Mouse (Mus musculus): Measurements from ENCODE around the gene Kank4. TPM values are rescaled to one million over a fixed set of nuclear protein-coding genes. Genes with fewer than 3 reads are reported as not detected.
"Not testable (repeated sequence)": the region's sequence is repeated elsewhere in the genome, so short reads cannot be mapped to it uniquely, and the experiment has no call there.

The Kank4 gene
- total RNA-seq, 2 experiments from 2014 or later = 2.4 to 2.5 TPM

DNA sequence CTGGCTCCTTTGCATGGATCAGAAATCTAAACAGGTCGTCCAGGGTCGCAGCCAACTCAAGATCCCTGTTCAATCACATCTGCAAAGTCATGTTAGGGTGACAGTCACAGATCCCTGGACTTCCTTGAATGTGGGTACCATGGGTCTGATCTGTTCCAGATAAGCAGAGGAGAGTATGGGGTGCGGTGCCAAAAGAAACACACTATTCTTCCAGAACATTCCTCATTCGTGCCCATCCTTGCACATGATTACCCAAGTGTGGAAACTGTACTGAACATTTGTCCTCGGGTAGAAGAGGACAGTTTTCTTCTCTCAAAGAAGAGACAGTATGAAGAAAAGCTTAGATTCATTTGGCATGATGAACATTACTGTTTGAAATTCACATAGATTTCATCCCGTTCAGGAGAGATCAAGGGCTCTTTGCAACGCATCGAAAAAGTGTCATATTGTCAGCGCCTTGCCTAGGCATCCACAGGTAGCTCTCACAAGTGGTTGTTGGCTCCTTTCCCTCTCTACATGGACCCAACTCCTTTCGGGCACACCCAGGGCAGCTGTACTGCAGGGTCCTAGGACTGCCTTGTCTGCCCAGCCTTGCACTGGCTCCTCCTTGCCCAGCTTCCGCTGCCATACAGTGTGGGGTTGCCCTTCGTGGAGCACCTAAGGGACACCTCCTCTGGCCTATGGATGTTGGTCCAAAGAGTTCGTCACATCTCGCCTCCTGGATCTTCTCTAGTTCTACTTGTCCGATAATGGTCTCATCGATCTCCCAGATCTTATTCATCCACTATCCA is 20.6 kb upstream of the Kank4 start:
- no peak for DNase-seq (ENCODE audit: extremely low spot score in 1 of 2, low spot score in 2 of 2)
- intact Hi-C loops (cut with DNase I) = no loop called here

DNA sequence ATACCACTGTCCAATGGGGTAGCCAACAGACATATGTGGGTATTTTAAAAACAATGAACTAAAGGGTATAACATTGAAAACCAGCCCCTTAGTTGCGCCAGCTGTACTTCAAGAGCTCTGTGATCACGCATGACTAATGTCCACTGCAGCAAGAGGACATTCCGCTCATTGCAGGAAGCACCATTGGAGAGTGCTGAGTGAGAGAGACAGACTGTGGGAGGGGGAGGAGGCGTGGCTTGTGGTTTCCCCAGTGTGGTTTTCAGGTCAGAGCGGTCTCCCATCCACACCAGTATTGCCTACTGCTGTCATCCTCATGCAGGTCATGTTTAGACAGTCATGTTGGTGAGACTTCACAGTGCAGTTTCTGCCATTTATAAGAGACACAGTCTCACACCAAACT is 19.2 kb upstream of the Kank4 start:
- intact Hi-C loops (cut with DNase I) = no loop called here
- DNase-seq (ENCODE audit: extremely low spot score in 1 of 2, low spot score in 2 of 2) = no peak

DNA sequence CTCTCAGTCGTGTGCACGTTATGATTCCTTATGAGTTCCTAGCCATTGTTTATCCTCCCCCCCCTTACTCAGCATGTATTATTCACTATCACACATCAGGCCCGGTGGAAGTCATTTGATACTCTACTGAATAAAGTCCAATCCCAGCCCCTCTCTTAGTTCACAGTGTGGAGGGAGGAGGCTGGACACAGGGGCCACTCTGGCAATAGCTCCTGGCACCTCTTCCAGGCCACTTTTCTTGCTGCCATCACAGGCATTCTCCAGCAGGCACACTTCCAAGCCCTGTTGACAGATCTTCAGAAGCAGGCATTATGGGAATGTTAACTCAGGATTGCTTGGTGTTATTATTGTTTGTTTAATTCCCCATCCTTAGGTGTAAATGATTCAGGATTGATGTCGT is 17.4 kb upstream of the Kank4 start:
- intact Hi-C loops (cut with DNase I) = no loop called here
- no peak for DNase-seq (ENCODE audit: extremely low spot score in 1 of 2, low spot score in 2 of 2)

DNA sequence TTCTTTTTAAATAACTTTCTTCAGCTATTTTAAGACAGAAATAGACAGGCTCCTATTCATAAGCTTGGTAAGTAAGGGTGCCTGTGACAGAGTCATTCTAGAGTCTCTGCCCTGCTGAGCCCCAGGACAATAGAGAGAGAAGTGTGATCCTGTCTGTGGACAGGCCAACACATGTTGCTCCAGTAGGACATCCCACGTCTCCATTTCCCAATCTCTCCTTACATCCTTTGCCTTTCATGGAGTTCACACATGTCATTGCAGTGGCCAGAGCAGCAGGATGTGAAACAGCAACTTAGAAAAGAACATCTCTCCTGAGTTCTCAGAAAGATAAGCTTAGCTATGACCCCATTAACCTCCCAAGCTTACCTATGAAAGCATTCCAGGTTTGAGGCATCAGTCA is 14.4 kb upstream of the Kank4 start:
- intact Hi-C loops (cut with DNase I) = no loop called here

DNA sequence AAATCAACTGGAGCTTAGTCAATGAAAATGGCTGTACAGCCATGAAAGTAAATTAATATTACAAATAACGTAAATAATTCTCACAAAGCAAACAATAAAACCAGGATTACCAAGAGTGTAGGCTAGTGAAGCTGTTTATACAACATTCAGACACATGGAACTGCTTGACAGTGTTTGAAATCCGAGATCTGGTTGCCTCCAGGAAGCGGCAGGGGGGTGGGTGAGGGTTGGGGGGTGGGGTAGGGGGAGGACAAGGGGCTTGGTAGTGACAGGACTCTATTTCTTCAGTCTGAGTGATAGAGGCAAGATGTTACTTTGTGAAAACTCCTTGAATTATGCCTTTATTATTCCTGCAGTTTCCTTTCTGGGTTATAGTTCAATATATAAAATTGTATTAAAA is 9.4 kb upstream of the Kank4 start:
- no peak for DNase-seq (ENCODE audit: extremely low spot score in 1 of 2, low spot score in 2 of 2)
- intact Hi-C loops (cut with DNase I) = no loop called here

More for the DNA sequence above, 14.4 kb upstream of the Kank4 start:
- DNase-seq (ENCODE audit: extremely low spot score in 1 of 2, low spot score in 2 of 2) = no peak

DNA sequence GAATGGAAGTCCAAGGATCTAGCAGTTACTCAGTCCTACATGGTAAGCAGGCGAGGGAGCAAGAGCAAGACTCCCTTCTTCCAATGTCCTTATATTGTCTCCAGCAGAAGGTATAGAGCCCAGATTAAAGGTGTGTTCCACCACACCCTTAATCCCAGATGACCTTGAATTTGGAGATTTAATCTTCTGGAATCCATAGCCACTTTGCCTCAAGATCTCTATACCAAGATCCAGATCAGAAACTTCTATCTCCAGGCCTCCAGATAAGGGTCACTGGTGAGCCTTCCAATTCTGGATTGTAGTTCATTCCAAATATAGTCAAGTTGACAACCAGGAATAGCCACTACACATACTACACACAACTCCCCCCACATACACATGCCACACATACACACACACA is 6.4 kb upstream of the Kank4 start, which contains the start of gene I0C0044D17Rik:
Gene I0C0044D17Rik (minus strand): TSS at position 101 of the 400 bp plus-strand sequence.
- DNase-seq (ENCODE audit: extremely low spot score in 1 of 2, low spot score in 2 of 2); intact Hi-C loops (cut with DNase I): not testable (repeated sequence)

DNA sequence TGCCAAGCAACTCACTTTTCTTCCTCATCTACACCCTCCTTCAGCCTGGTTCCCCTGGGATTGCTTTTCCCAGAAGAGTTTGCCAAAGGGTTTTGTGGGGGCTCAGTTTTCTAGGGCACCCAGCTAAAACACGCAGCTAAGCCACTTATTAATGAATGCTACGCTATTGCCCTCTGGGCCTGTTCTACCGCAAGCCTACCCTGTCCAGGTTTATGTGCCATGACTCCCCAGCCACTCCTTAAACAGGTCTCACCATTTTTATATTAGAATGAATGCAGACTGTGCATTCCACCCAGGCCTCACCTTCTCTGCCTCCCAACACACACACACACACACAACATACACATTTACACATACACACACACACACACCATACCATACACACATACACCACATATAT is 5.7 kb upstream of the Kank4 start:
- no peak for DNase-seq (ENCODE audit: extremely low spot score in 1 of 2, low spot score in 2 of 2)
- intact Hi-C loops (cut with DNase I) = no loop called here

DNA sequence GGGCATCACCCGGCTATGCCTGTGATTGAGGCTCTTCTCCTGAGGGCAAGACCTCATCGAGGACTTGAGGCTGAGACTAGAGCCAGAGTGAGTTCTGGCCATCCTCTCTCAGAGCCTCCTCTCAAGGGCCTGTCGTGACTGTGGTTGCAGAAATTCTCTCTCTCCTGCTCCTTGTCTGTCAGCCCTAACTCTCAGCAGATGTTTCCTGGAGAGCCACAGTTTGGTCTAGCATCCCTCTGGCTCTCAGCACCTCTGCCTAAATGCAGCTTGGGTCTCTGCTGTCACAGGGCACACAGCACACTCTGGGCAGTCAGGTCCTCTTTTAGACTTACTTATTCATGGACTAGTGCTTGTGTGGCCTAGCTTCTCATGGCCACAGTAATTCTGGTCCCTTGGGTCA is 5.1 kb upstream of the Kank4 start:
- intact Hi-C loops (cut with DNase I) = no loop called here
- no peak for DNase-seq (ENCODE audit: extremely low spot score in 1 of 2, low spot score in 2 of 2)

DNA sequence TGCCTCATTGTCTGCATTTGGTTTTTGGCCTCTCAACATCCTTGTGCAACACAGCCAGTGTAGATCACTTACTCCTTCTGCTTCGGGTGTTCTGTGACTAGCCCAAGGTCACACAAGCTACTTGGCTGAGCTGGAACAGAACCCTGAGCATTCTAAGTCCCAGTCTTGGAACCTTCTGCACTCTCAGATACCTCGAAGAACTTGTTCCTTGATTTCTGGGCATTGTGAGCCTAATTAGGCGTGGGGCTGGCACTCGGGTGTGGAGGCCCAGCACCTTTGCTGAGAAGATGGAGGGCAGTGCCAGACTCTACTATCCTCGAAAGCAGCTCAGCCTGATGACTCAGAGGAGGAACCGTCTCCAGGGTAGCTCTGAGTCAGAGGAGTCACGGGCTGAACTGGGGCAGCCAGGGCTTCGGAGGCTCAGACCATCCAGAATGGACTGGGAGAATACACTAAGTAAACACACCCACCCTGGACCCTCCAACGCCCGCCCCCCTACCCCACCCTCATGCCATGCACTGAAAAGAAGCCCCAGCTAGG is 1.9 kb upstream of the Kank4 start:
- intact Hi-C loops (cut with DNase I) = no loop called here

DNA sequence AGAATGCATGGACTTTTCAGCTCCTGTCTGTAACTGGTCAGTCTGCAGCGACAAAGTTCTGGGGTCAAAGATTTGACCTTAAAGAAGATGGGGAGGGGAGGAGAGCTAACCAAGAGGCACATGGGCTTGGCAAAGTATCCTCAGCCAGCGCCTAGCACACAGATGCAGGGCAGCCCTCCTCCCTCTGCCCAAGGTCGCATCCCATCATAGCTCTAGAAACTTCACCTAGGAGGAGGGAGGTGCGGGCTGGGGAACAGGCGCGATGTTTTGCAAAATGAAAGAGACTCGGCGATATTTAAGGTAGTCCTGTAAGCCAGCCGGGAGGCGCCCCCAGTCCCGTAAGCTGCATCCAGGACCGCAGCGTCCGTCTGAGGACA is 542 bp downstream of the Kank4 start:
- intact Hi-C loops (cut with DNase I) = no loop called here
- DNase-seq (ENCODE audit: extremely low spot score in 1 of 2, low spot score in 2 of 2) = no peak

More for the DNA sequence above, 1.9 kb upstream of the Kank4 start:
- no peak for DNase-seq (ENCODE audit: extremely low spot score in 1 of 2, low spot score in 2 of 2)

DNA sequence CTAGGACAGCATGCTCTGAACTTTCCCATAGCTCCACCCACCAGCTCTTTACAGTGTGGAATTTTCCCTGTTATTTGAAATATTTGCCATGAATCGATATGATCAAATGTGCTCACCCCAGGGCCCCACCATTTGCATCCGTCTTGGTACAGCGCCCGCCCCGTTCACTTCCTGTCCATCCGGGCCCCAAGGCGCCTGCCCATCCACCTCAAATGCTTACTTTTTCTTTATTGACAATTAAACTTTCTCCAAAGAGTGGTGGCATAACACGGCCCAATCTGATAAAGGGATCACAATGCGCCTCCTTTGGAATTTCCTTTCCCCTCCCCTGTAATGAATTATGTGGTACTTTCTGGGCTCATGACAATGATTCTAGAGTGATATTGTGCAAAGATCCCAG is 11.0 kb downstream of the Kank4 start:
- intact Hi-C loops (cut with DNase I) = no loop called here

DNA sequence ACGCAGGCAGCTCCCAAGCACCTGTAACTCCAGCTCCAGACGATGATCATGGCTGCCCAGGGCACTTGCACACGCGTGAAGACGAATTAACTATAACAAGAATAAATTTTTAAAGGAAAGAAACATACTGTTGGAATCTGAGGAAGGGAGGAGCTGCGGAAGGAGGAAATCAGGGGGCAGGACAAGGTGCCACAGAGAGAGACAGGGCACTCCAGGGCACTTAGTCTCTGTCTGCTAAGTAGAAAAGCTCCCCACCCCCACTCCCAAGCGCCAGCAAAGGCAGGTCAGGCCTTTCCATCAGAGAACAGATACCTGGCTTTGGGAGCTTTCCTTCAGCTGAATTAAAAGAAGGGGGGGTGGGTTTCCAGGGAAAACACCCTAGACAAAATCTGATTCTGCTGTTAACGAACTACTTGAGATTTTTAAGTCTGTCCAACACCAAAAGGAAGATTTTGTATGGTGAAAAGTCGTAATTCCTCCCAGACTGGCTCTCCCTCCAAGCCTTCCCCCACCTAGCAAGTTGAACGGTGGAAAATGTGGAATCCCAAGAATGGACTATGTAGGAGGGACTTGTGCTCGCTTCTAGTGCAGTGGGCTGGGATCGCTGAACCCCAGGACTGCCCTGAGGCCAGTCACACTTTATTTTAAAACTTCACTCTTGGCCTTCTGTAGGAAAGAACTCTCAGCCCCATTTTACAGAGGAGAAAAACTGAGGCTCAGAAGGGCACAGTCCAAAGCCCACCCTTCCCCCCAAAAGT is 11.9 kb downstream of the Kank4 start:
- intact Hi-C loops (cut with DNase I) = no loop called here
- DNase-seq (ENCODE audit: extremely low spot score in 1 of 2, low spot score in 2 of 2) = no peak

More for the DNA sequence above, 11.0 kb downstream of the Kank4 start:
- no peak for DNase-seq (ENCODE audit: extremely low spot score in 1 of 2, low spot score in 2 of 2)

DNA sequence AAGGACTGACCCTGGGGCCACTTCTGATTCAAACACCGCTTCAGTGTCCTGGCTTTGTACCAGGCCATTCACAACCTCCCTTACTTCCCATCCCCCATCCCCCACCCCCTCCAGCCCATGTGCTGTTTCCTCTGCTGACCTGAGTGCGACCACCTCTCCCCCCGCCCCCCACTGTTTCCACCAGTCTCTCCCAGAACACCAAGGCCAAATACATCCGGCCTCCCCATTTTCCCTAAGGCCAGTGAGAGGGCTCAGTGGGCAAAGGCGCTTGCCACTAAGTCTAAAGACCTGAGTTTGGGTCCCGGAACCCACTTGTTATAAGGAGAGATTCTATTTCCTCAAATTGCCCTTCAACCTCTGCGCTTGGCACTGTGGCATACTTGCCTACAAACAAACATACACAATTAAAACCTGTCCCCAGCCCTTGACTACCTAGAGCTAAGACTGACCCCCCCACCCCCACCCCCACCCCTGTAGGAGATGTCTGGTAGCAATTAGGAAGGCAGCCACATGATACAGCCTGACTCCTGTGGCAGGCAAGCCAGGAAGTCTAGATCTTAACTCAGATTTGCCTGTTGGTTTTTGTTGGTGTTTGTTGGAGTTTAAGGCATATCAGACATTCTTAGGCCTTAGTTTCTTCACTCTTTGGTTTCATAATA is 12.7 kb downstream of the Kank4 start:
- no peak for DNase-seq (ENCODE audit: extremely low spot score in 1 of 2, low spot score in 2 of 2)
- intact Hi-C loops (cut with DNase I) = no loop called here

DNA sequence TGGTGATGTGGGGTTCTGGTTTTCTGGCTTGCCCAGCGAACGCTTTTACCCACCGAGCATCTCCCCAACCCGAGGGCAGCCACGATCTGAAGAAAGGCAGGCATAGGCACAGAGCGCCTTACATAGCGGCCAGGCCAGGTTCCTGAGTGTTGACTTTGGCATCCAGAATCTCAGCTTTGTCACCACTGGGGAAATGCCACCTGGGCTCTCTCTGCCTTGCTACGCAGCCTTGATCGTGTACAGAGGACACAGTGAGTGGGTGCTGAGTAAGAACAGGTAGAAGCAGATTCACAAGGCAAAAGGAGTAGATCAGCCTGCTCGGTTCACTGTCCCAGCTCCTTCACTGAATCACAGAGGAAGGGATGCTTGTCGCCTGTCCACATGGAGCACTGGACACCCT is 15.6 kb downstream of the Kank4 start:
- intact Hi-C loops (cut with DNase I) = no loop called here
- DNase-seq (ENCODE audit: extremely low spot score in 1 of 2, low spot score in 2 of 2) = no peak

DNA sequence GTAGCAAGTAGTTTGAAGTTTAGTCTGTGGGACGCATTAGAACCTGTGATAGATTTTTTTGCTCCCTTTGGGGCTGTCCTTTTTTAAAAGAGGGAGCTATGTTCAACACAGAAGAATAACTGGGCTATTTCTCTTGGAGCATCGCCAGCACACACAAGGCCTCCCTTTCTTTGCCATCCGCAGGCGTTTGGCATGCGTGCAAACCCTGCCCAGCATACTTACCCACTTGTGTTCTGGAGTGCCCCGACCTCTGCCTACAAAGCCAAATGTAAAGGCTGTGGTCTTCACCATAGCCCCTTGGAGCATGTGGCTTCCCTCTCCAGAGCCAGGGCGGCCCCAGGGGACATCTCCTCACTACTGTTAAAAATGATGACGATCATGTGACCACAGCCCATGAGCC is 16.5 kb downstream of the Kank4 start:
- DNase-seq (ENCODE audit: extremely low spot score in 1 of 2, low spot score in 2 of 2) = peak in 1 of 2 experiments; percentile 40
- intact Hi-C loops (cut with DNase I) = no loop called here

DNA sequence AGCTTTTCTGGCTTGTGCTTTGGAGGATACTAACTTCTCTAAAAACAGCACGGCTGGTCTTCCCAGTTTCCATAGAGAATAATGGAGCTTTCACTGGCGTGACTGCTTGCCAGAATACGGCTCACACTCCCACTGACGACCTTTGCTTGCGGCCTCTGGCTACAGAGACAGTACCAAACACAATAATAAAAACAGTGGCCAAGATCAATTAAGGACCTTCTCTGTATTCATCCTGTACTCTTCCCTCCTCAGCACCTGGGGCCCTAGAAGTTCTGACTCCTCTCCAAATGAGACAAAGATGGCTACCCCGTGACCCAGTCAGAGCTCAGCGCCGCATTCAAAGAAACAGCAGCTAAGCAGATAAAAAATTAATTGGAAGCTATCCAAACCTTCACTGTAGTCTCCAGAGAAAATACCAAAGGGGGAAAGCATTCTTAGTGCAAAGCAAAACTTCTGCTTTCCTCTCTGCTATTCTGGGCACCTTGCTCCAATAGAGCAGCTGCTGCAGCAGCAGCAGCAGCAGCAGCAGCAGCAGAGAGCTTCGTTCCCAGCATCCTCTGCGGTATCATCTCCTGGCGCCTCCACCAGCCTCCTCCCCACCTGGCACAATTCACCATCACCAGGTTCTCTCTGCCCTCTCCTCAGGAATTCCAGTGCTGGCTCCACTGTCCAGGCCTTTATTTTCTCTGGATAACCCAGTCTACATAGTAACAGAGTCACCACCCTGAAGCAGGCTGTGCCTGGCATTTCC is 20.6 kb downstream of the Kank4 start:
- peak in 1 of 2 experiments; percentile 45 for DNase-seq (ENCODE audit: extremely low spot score in 1 of 2, low spot score in 2 of 2)
- intact Hi-C loops (cut with DNase I) = no loop called here

DNA sequence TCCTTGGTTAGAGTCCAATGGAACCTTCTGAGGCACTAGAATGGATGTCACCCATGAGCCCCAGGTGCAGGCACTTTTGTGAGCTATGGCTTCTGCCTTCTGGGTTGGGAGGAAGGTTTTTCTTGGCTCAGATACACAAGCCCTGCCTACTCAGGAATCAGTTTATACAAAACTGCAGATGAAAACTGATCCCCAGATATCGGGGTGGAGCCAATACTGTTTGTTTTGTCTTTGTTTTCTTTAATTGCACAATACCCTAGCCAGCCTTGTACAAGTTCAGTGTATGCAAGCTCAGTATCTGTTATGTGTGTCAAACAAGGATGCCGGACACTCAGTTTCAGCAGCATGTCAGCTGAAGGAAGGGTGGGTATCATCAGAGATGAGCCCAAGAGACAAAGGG is 22.1 kb downstream of the Kank4 start:
- no peak for DNase-seq (ENCODE audit: extremely low spot score in 1 of 2, low spot score in 2 of 2)
- intact Hi-C loops (cut with DNase I) = no loop called here

DNA sequence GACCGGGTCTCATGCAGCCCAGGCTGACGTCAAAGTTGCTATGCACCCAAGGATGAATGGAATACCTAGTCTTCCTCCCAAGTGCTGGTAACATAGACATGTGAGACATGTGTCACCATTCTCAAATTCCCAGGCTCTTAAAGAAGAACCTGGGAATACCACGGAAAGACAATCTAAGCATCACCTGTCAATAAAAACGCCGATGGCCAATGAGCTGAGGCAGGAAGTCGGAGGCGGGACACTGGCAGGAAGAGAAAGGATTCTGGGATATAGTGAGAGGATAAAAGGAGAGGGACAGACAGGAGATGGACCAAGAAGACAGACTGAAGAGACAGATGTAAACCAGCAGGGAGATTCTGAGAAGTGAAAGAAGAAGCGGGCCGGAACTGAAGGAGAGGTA is 23.9 kb downstream of the Kank4 start:
- intact Hi-C loops (cut with DNase I) = no loop called here
- DNase-seq (ENCODE audit: extremely low spot score in 1 of 2, low spot score in 2 of 2) = no peak

DNA sequence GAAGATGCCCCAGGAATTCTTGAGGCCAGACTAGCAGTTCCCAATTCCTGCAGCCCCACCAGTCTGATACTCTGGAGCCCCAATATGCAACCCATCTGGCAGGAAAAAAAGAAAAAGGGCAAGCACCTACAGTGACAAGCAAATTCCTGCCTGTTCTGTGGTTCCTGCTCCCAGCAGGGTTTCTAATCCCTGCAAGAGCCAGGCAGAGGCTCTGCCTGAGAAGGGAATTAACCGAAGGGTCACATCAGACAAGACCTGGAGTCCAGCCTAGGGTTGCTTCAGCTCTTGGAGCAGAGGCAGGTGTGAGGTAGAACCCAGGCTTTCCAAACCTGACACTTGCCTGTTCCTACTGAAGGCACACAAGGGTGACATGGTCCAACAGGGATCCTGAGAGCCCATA is 26.6 kb downstream of the Kank4 start:
- intact Hi-C loops (cut with DNase I) = no loop called here
- no peak for DNase-seq (ENCODE audit: extremely low spot score in 1 of 2, low spot score in 2 of 2)
